Mouse (Mus musculus) cerebellum, adult 2 months (tissue): ENCODE measurements around the gene Klrb1c. TPM values are rescaled to one million over a fixed set of nuclear protein-coding genes. Genes with fewer than 3 reads are reported as not detected.
"Not testable (repeated sequence)": the region's sequence is repeated elsewhere in the genome, so short reads cannot be mapped to it uniquely, and the experiment has no call there.

Experiments
- DNase-seq, 2 experiments: peaks; one replicate each; pipeline ENCODE4 v3.0.0; 2021
- H3K27ac ChIP-seq: fragments of 200-500 bp; 2 replicates; pipeline ENCODE4 v1.5.1; 2012; ENCODE audit warnings: low read length, control low read depth, inconsistent platforms; ENCODE audit not compliant: insufficient read depth
- H3K27me3 ChIP-seq: fragments of 200-500 bp; 2 replicates; pipeline ENCODE4 v1.6.1; 2012; ENCODE audit warnings: inconsistent platforms, mild to moderate bottlenecking, low read length, moderate library complexity; ENCODE audit not compliant: control insufficient read depth, insufficient read depth
- H3K4me1 ChIP-seq: fragments of 200-500 bp; 2 replicates; pipeline ENCODE4 v1.6.1; 2011; ENCODE audit warnings: low read length; ENCODE audit not compliant: control insufficient read depth, insufficient read depth
- H3K4me3 ChIP-seq: fragments of 200-500 bp; replicated peaks from 2 replicates; pipeline ENCODE3; 2011; ENCODE audit warnings: mild to moderate bottlenecking, low read depth, low read length, control low read depth; ENCODE audit not compliant: insufficient read depth
- CTCF ChIP-seq: fragments of 200-500 bp; IDR thresholded peaks from 2 replicates; pipeline ENCODE4 v1.5.1; 2011; ENCODE audit warnings: low read depth, mild to moderate bottlenecking, control low read depth, low read length, moderate library complexity, borderline replicate concordance; ENCODE audit not compliant: insufficient read depth
- POLR2A ChIP-seq: fragments of 200-500 bp; IDR thresholded peaks from 2 replicates; pipeline ENCODE4 v1.6.1; 2011; ENCODE audit warnings: low read length, control low read depth, borderline replicate concordance; ENCODE audit not compliant: insufficient read depth
- WGBS: fragments of 180-500 bp; shearing (Covaris S2); methylation state at CpG from one replicate; pipeline ENCODE4 v1.1.7; 2018; 5-methylcytosine and 5-hydroxymethylcytosine counted together
- polyA plus RNA-seq: library from polyadenylated mRNA; depleted of rRNA; stranded (reverse); fragments of >200 nt; gene quantifications from 2 replicates; pipeline ENCODE4 v1.2.3, GENCODE M21; 2012

The Klrb1c gene
- polyA plus RNA-seq, 1 experiment: not detected

GRCm38 (mm10) chr6:128763736-128764523 lies 25.1 kb downstream of the Klrb1c start:
- H3K27ac ChIP-seq: peak overlapping the region; percentile 10; the same call in 1 of the 2 replicates
- TF ChIP-seq POLR2A (peak; percentile 34; the same call in 1 of the 2 replicates), CTCF (peak; percentile 71)
- DNase-seq: peak; percentile 98 to 99
- no peaks in the 10 kb centered on the region for H3K4me1 ChIP-seq
- peak overlapping the region; percentile 91 for H3K4me3 ChIP-seq
- under 1% methylated on average over 30 of the region's 30 CpGs for WGBS
- no peaks in the 10 kb centered on the region for H3K27me3 ChIP-seq

DNA sequence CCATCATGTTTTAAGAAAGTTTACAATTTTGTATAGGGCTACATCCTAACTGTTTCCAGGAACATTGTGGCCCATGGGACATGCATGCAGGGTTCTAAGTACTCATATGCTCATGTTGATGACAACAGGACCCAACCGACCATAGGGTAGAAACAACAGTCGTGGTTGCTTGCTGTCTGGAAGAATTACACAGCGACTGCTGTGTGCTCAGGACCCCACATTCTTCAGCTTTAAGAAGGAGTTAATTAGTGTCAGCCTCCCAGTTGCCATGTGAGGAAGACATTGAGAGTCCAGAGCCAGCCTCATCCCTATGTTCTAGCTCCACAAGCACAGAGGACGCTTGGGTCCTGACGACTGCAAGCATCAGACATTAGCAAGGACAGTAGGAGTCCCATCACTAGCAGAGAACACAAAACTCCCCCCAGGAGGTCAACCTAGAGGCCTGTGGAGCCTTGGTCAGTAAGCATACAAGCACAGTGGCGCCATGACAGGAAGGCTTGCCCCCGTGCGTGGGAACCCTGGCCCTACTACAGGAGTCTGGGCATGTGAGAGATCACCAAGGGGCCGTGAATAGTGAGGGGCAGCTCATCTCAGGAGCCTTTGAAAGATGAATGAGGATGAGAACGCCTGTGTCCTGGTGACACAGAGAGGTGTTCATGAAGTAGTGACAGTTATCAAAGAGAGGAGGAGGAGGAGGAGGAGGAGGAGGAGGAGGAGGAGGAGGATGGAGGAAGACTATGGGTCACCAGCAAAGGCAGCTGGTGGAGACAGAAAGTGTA lies 25.9 kb downstream of the Klrb1c start:
- H3K27me3 ChIP-seq, H3K27ac ChIP-seq, H3K4me1 ChIP-seq: not testable (repeated sequence)
- H3K4me3 ChIP-seq: peak overlapping the region; percentile 91
- 54% methylated on average over 10 of the region's 10 CpGs for WGBS
- DNase-seq: peak; percentile 44 to 48

GRCm38 (mm10) chr6:128761144-128761540 lies 27.9 kb downstream of the Klrb1c start:
- 30% methylated on average over 5 of the region's 5 CpGs for WGBS
- TF ChIP-seq CTCF: no peak
- Histone ChIP-seq H3K4me3 (peak overlapping the region; percentile 66), H3K27me3 (no peaks in the 10 kb centered on the region), H3K4me1 (no peaks in the 10 kb centered on the region), H3K27ac (no peak overlapping the region)
- peak in 1 of 2 experiments; percentile 15 for DNase-seq

- H3K27me3 ChIP-seq, H3K4me1 ChIP-seq: not testable (repeated sequence)
- Histone ChIP-seq H3K27ac (peak overlapping the region; percentile 38), H3K4me3 (peak overlapping the region; percentile 85)
- WGBS: under 1% methylated on average over 44 of the region's 44 CpGs
- DNase-seq: peak; percentile 92 to 95
- TF ChIP-seq POLR2A (peak; percentile 75; the same call in 1 of the 2 replicates), CTCF (peak; percentile 70)
Measured at GRCm38 (mm10) chr6:128760416-128761143, 28.4 kb downstream of the Klrb1c start.

- DNase-seq: peak; percentile 89 to 97
- peak overlapping the region; percentile 50 for H3K4me3 ChIP-seq
- H3K27ac ChIP-seq: peak overlapping the region; percentile 38
- H3K27me3 ChIP-seq, H3K4me1 ChIP-seq: not testable (repeated sequence)
- WGBS: under 1% methylated on average over 22 of the region's 22 CpGs
Measured at GRCm38 (mm10) chr6:128760016-128760415, 29.0 kb downstream of the Klrb1c start.

DNA sequence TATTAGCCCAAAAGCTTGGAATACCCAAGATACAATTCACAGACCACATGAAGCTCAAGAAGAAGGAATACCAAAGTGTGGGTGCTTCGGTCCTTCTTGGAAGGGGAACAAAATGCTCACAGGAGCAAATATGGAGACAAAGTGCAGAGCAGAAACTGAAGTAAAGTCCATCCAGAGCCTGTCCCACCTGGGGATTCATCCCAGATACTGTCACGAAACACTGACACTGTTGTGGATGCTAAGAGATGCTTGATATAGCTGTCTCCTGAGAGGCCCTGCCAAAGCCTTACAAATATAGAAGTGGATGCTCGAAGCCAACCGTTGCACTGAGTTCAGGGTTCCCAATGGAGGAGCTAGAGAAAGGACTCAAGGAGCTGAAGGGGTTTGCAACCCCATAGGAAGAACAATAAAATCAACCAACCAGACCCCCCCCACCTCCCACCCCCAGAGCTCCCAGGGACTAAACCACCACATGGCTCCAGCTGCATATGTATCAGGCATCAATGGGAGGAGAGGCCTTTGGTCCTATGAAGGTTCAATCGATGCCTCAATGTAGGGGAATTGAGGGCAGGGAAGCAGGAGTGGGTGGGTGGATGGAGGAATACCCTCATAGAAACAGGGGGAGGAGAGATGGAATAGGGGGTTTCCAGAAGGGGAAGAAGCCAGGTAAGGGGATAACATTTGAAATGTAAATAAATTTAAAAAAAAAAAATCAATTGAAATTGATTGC lies 29.6 kb downstream of the Klrb1c start:
- Histone ChIP-seq H3K4me3 (no peak overlapping the region), H3K4me1 (peaks cover 4% of the 10 kb centered on the region; the same call in 1 of the 2 replicates), H3K27ac (no peak overlapping the region), H3K27me3 (no peaks in the 10 kb centered on the region)
- 76% methylated on average over 5 of the region's 5 CpGs for WGBS
- TF ChIP-seq POLR2A (no peak), CTCF (no peak)
- peak; percentile 18 to 30 for DNase-seq

DNA sequence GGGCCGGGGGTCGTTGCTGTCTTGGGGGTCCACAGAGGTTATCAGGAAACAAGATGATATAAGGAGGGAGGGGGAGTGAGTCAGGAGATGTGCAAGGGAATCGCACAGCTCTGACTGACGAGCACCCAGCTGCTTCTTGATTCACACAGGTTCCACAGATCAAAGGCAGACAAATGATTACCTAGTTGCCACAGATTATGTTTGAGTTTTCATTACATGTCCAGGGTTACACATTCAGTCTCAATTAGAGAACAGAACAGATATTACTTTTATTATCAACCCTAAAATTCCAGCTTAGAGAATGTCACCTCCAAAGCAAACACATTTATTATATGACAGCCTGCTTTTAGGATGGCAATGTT lies 33.6 kb downstream of the Klrb1c start:
- DNase-seq, H3K4me1 ChIP-seq, H3K27me3 ChIP-seq, H3K27ac ChIP-seq, H3K4me3 ChIP-seq: not testable (repeated sequence)
- 76% methylated on average over 4 of the region's 4 CpGs for WGBS

DNA sequence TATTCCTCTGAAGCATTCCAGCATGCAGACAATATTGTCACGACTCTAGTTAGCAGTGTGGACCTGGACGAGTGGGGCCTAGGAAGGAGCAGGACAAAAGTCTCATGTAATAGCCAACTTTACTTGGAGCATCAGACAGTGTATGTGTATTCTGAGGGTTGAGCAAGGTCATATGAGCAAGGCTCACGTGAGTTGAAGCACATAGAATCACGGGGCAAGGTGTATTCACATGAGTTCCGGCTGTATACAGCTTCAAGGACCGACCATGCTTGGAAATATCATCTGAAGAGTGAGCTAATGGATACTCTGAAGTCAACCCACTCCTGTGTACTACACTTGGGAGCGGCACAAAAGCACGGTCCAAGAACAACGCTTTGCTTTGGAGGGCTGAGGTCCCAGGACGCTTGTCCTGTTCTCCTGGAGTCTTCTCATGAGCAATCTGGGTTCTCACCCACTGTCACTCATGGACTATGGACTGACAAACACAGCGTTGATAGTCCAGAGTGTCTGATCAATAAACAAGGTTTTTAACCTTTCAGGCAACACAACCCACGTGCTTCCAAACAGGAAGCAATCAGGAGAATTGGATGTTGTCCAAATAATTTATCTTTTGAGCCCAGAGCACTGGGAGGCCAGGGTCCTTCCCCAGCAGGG lies 34.1 kb downstream of the Klrb1c start:
- 75% methylated on average over 12 of the region's 12 CpGs for WGBS
- not testable (repeated sequence) for DNase-seq, H3K4me1 ChIP-seq, H3K4me3 ChIP-seq, H3K27me3 ChIP-seq
- peak overlapping the region; percentile 26; the same call in 1 of the 2 replicates for H3K27ac ChIP-seq

GRCm38 (mm10) chr6:128754265-128754664 lies 34.8 kb downstream of the Klrb1c start:
- 15% methylated on average over 10 of the region's 10 CpGs for WGBS
- DNase-seq: peak; percentile 44 to 51
- H3K27me3 ChIP-seq, H3K4me1 ChIP-seq: not testable (repeated sequence)
- Histone ChIP-seq H3K27ac (peak overlapping the region; percentile 26; the same call in 1 of the 2 replicates), H3K4me3 (peak overlapping the region; percentile 52)
